Mouse (Mus musculus): ENCODE results near the gene Stk4.

Stk4 gene

DNA sequence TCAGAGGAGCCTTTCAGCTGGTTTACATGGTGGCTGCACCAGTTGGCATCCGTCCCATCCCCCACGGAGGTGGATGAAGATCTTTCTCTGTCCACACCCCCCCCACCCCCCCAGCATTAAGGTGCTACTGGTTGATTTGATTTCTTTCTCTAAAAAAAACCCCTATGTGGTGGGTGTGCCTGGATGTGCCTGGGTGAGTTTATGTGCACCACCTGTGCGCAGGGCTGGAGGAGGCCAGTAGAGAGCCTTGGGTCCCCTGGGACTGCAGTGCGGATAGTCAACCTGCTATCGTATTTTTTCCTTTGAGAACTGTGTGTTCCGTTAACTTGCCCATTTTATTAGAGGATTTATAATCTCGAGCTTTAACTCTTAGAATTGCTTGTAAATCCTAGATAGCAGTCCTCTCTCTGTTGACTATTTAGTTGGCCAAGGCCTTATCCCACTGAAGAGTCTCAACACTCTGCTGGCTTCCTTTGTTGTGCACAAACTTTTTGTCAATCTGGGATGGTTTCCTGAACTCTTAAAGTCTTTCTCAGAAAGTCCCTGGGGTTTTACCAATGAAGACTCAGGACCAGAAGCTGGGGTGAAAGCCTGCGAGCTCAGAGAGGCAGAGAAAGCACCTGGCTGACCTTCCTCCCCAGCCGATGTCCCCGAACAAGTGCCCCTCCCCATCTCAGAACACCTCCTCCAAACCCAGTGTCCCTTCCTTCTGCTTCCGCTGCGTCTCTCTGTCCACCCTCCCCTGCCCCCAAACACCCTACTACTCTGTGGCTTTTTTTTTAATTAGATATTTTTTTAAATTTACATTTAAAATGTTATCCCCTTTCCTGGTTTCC lies 58.7 kb downstream of the Stk4 start:
- DNase-seq (ENCODE audit: low read depth): no peak

DNA sequence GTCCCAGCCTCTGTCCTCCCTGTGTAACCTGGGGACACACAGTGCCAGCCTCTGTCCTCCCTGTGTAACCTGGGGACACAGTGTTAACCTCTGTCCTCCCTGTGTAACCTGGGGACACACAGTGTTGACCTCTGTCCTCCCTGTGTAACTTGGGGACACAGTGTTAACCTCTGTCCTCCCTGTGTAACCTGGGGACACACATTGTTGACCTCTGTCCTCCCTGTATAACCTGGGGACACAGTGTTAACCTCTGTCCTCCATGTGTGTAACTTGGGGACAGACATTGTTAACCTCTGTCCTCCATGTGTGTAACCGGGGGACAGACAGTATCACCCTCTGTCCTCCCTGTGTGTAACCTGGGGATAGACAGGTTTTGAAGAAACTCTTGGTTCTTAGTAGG lies 61.5 kb downstream of the Stk4 start:
- no peak for DNase-seq (ENCODE audit: low read depth)

DNA sequence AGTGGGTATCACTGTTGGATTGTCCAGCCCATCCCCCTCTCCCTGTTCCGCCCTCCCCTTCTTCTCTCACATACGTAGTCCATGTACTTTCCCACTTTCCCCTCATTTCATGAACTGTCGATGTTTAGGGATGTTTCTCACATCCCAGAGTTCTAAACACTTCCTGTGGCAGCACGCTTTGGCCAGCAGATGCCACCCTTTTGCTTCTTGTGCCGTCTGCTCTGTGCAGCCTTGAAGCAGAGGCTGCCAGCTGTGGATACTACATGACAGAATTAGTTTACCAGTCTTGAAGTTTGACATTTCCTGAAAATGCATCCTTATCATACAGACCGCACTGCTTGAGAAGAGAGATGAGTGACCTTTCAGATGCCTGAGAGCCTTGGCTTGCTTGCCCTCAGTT lies 64.4 kb downstream of the Stk4 start:
- peak; percentile 61 for DNase-seq (ENCODE audit: low read depth)

DNA sequence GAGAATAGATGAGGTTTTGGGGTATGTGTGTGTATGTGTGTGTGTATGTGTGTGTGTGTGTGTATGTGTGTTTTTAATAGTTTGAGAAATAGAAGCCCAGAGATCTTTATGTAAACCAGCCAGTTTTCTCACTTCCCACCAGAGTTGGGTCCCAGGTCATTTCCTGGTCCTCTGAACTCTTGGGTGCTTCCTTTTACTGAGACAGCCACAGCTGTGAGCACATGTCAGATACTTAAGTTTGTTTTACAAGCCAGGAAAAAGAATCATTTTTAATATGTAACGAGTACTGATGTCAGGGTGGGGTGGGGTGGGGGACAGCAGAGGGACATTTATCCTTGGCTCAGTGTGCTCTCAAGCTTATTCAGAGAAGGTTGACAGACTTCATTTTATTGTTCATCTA lies 65.2 kb downstream of the Stk4 start:
- no peak for DNase-seq (ENCODE audit: low read depth)

DNA sequence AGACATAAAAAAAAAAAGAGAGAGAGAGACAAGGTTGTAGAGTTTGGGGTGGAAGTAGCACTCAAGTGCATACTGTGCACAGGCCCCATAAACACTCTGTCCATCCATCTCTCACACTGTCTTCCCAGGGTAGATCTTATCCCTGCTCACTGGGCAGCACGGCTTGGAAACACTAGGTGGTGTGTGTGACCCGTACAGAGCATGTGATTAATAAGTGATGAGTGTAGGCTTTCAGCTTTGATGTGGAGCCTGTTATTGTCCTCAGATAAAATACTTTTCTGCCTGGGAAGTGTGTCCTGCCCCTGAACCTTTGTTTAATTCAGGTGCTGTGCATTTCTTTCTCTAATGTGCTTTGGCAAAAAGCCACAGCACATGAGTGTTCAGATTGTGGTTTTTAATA lies 66.3 kb downstream of the Stk4 start:
- peak; percentile 42 for DNase-seq (ENCODE audit: low read depth)

DNA sequence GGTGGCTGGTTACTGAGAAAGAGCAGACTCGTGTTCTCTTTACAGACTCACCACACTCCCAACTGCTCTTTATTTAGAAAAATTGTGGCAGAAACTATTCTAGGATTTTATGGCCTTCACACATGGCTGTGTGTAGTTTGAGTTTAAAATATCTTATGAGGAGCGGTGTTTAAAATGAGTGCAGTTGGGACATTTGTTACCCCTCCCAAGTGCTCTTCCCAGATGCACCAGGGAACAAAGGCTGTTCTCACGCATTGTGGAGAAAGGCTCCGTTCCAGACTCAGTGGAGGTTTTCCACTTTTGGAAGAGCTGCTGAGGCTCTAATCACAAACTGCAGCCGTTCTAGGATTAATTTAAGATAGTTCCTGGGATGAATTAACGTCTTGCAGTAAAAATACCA lies 67.6 kb downstream of the Stk4 start:
- no peak for DNase-seq (ENCODE audit: low read depth)

DNA sequence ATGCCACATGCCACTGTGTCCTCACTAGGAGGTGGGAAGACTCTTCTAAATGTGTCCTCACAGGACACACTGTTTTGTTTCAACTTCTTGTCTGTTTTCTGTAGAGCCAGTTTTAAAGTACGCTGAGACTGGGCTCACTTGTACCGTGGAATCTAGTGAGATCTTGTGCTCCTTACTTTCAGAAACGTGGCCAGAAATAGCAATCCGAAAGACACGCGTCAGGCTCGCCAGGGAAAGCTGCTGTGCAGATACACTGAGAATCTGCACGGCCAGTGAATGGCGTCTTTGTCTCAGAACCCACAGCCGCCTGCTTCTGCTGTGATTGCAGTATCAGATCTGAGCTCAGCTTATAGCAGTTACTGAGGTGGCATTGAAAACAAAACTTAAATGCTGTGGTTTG lies 71.9 kb downstream of the Stk4 start:
- no peak for DNase-seq (ENCODE audit: low read depth)

DNA sequence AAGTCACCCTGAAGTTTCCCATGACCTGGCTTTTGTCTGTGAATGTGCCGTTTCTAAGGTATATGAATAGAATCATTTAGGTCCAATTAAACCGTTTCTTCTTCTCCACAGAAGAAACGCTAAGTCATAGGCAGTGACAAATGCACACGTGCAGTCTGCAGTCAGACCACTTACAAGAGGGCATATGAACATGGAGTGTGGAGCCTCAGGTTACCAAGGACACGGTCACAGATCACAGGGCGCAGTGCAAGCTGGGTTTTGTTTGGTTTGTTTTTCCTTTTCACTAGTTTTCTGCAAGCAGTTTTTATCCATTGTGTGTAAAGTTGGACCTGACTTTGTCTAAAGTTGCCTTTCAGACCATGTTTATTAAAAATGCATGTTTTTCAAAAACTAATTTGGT lies 73.9 kb downstream of the Stk4 start:
- DNase-seq (ENCODE audit: low read depth): no peak

DNA sequence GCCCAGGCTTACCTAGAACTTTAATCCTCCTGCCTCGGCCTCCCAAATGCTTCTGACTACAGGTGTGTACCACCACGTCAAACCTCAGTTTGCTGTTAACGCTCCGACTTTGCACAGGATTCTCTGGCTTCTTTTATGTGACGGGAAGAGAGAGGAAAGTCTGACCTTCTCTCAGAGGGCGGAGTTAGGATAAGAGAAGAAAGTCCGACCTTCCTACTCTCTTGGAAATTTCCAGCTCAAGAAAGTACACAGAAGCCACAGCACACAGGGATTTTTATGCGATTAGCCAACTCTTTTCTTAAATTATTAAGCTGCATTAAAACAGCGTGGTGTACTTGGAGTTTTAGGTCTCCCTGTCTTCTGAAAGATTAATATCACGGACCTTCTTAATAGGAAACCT lies 74.4 kb downstream of the Stk4 start:
- no peak for DNase-seq (ENCODE audit: low read depth)

DNA sequence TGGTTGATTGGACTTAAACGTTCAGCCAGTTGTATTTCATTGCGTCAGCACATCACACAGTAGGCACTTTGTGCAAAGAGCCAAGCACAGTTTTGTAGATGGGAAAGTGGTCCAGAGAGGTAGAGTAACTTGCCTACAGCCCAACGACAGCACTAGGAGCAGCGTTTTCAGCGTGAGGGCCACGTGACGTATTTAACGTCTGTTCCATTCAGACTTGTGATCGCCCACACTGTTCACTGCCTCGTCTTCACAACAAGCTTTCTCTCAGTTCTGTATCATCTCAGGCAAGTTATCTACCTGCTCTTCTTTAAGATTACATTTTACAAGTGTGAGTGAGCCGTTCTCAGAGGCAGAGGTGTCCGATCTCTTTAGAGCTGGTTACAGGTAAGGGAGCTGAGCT lies 76.4 kb downstream of the Stk4 start:
- no peak for DNase-seq (ENCODE audit: low read depth)

DNA sequence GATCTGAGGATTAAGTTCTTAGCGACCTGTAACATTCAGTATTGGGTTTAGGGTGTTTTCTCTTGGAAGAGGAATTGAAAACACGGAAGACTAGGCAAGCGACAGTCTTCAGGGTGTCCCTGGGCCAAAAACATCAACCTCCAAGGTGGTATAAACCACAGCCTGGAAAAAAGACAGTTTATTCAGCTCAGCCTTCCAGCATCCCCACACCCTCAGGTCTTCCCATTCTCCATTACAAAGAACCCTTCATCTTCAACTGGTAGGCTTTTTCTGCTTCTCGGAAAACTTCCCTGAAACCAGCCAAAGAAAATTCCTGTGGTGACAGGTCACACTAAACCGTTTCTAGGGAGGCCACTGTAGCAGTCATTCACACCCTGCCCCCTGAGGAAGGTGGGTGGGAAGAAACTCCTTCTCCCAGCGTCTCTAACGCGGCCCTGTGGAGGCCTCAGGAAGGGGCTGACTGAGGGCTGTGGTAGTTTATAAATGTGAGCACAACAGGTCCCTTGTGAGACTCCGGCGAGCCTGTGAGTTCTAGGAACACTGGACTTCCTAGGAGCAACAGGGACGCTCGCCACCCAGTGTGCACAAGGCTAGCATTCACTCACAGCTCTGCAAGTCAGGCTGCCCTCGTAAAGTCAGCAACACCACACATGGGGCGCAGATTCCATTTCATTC lies 80.1 kb downstream of the Stk4 start:
- DNase-seq (ENCODE audit: low read depth): peak; percentile 34

DNA sequence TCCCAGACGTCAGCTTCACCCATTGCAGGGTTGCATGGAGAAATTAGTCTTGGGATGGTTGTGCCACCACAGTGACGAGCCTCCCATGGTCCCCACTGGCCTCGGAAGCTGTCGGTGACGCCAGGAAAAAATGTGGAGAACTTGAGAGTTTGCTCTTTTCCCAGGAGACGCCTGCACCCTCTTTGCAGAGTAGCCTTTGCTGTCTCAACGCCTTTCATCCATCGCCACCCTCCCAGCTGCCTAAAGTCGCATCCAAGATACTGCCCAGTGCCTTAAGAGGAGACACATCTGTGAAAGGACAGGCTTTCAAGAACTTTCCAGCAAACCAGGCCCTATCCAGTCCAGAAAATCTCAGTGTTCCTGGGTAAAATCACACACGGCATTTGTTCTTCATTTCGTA lies 82.2 kb downstream of the Stk4 start:
- no peak for DNase-seq (ENCODE audit: low read depth)

DNA sequence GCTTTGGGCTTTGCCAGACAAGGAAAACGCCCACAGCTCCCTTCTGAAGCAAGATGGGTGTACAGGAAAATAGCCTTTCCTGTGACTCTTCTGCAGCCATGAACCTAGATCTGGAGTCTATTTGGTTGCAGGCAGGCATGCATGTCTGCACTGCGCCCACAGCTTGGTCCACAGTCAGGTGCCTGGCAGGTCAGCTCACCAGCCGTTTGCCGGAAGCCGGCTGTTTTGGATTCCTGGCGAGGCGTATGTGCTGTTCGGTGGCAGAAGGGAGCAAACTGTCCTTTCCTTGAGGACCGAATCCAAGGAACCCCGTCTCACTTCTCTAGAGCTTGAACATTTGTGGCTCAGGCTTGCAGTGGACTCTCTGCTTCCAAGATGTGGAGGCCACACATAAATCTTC lies 83.9 kb downstream of the Stk4 start:
- no peak for DNase-seq (ENCODE audit: low read depth)

DNA sequence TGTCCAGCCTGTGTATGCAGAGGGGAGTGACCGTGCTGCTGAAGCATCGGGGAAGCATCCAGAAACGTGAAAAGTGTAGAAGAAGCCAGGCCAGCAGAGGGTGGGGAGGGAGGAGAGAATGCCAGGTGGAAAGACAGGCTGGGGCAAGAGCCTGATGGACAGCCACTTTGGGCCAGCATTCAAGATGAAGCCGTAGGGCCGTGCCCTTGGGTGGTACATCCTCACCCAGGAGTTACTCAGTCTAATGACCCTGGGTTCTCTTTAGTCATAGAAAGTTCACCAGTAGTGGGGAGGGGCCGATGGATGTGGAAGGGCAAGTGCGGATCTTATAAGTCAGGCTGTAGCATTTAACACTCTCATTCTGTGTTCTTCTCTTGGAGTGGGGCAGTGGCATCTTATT lies 86.0 kb downstream of the Stk4 start:
- DNase-seq (ENCODE audit: low read depth): no peak

DNA sequence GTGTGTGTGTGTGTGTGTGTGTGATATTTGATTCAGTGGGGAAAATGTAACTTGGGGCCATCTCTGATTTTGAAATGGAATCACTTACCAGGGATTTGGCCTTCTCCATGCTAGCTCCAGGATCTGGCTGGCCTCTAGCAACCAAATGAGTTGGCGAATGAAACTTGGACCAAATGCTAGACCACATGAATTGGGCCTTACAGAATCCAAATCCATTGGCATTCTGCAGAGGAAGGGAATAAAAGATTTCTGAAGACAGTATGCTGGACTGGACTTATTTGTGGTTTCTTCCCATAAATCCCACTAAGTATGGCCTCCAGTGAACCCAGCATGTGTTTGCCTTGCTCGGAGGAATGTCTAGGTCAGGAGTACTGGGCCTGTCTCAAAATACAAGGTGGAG lies 88.7 kb downstream of the Stk4 start:
- DNase-seq (ENCODE audit: low read depth): peak; percentile 62

DNA sequence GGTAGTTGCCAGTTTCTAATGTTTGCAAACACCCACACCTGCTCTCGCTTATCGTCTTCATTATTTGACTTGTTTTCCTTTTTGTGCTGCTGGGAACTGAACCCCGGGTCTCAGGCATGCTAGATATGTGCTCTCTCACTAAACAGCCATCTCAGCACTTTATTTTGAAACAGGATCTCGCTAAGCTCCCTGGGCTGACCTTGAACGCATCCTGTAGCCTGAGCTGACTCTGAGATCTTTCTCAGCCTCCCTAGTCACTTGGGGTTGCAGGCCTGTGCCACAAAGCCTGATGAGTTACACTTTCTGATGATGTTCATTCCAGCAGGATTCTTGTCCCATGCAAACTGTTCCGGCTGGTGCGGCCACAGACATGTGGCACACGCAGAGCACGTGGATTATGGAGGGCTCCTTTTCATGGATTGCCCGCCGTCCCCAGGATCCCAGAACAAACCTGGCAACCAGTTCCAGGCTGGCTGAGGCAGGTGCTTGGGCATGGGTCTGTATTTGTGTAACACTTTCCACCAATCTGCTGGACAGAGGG lies 91.5 kb downstream of the Stk4 start:
- DNase-seq (ENCODE audit: low read depth): no peak

DNA sequence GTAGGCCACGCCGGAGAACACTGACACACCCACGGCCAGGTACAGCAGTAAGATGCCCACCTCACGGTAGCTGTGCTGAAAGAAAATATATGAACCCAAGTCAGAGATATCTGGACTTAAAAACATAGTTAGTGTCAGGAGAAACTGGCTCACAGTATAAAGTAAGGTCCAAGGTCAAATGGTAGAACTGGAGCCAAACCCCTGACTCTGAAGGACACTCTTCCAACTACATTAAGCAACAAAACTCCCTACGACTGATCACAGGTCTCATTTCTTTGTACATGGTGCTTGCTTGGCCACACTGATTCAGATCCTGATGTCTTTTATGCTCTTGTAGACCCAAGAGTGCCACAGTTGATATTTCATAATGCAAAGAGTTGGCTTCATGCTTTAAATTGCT lies 94.8 kb downstream of the Stk4 start:
- no peak for DNase-seq (ENCODE audit: low read depth)

DNA sequence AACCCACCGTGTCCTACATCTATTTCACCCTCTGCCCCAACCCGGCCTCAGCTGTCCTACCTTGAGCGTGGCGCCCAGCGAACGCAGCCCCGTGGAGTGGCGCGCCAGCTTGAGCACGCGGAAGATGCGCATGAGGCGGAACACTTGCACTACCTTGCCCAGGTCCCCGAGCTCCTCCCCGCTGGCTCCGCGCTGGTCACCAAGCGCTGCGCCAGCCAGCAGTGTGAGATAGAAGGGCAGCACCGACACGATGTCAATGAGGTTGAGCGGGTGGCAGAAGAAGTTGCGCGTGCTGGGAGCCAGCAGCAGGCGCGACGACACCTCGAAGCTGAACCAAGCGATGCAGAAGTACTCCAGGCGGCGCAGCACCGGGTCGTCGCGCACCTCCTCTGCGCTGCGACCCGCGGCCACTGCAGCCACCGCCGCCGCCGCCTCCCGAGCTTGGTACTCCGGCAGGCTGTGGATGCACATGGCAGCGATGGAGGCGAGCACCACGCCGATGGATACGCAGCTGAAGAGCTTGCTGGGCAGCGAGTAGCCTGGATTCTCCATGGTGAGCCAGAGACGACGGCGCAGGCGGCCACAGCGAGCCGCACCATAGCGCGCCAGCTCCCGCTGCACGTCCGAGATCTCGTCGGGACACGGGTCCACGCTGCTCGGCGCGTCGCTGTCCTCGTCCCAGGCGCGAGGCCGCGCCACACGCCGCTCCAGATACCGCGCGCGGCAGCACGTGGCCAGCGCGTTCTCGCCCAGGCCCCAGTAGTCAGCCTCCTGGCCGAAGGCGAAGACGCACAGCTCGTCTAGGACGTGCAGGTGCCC lies 97.8 kb downstream of the Stk4 start:
- no peak for DNase-seq (ENCODE audit: low read depth)

DNA sequence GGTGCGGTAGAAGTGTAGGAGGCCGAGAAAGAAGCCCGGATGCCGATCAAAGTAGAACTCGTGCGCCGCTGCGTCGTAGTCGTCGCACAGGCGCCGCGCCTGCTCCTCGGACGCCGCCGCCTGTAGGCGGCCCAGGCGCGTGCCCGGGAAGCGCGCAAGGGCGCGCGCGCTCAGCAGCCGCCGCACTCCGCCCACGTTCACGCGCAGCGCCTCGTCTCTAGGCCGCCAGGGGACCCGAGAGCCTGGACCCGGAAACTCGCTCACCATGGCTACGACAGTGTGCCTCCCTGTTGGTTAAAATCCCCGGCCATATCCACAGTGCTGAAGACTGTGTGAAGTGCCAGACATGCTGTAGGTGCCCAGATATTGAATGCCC lies 98.4 kb downstream of the Stk4 start:
- DNase-seq (ENCODE audit: low read depth): no peak

DNA sequence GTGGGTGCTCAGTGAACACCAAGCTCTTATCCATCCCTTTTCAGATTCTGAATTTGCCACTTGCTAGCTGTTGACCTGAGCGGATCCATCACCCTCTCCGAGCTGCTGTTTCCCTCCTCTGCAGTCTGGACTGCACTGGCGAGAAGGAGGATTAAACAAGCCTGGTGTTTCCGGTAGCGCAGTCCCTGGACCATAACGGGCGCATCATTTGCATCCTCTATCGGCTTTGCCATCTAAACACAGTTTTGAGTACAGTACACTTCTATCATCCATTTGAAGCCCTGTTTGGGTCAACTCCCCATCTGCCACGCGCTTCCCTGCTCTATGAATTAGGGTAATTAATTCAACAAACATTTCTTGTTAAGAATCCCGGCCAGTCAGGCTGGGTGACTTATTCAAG lies 100.2 kb downstream of the Stk4 start:
- no peak for DNase-seq (ENCODE audit: low read depth)

DNA sequence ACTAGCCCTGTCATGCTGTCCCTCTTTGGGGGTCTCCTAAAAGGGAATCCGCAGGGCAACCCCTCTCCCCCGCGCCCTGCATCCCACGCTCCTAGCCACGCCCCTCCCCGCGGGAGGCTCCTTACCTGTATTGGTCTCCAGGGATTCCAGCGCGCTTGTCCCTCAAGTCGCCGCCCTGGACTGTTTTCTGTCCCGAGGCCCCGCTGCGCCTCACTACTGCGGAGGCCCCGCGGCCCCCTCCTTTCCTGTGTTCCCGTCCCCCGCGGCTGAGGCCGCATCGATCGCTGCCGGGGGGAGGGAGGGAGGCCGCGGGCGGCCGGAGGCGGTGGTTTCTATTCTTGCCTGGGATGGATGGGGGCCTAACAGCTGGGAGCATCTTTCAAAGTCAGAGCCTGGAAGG lies 100.8 kb downstream of the Stk4 start, which contains the start of gene Kcns1:
Kcns1 (minus strand) TSS at position 212 of the 400 bp plus-strand sequence.
- DNase-seq (ENCODE audit: low read depth): no peak

DNA sequence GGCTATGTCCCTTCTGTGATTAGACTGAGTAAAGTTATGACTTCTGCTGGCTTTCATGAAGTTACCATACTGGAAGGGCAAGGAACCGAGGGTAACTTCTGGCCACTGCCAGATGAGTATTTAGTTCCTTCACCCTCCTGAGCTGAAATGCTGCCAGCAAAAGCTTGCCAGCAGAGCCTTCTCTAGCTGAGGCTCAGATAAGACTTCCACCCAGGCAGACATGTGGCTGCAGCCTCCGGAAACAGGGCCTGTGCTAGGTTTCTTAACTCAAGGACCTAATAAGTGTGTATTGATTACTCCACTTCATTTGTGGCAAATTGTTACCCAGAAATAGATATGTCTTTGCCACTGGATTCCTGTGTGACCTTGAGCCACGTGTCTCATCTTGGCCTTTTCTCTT lies 103.3 kb downstream of the Stk4 start:
- DNase-seq (ENCODE audit: low read depth): peak; percentile 26
